Mouse (Mus musculus) MEL (cell line): ENCODE data around the gene Plcxd2. TPM values are rescaled to one million over a fixed set of nuclear protein-coding genes. Genes with fewer than 3 reads are reported as not detected.

ENCODE experiments used
- DNase-seq: peaks from one replicate; pipeline ENCODE4 v3.0.0; 2011; ENCODE audit warnings: low read depth, low spot score
- H3K27ac ChIP-seq: 2 replicates; pipeline ENCODE4 v1.5.1; 2012; ENCODE audit warnings: low read depth, mild to moderate bottlenecking, control low read depth, low read length, moderate library complexity; ENCODE audit not compliant: control insufficient read depth
- H3K27me3 ChIP-seq, 2 experiments: fragments of 150-350 bp in 1 of 2; sonication (generic) in 1 of 2; 2 replicates each; pipeline ENCODE4 v1.6.1; 2012; ENCODE audit warnings: low read length in 2 of 2, mild to moderate bottlenecking in 2 of 2, improper control_type of control experiment in 1 of 2, moderate library complexity in 1 of 2; ENCODE audit not compliant: insufficient read depth in 2 of 2, control insufficient read depth in 1 of 2
- H3K36me3 ChIP-seq, 2 experiments: 2 replicates each; pipeline ENCODE4 v1.6.1; 2012 to 2014; ENCODE audit warnings: low read length in 2 of 2, improper control_type of control experiment in 1 of 2, inconsistent platforms in 1 of 2, mild to moderate bottlenecking in 1 of 2; ENCODE audit not compliant: insufficient read depth in 2 of 2, control insufficient read depth in 1 of 2
- H3K4me1 ChIP-seq, 2 experiments: fragments of 150-350 bp in 1 of 2; sonication (generic) in 1 of 2; 2 replicates each; pipeline ENCODE4 v1.6.1; 2012; ENCODE audit warnings: low read length in 2 of 2, improper control_type of control experiment in 1 of 2, mild to moderate bottlenecking in 1 of 2; ENCODE audit not compliant: insufficient read depth in 2 of 2, control insufficient read depth in 1 of 2
- H3K4me3 ChIP-seq, 2 experiments: fragments of 150-350 bp in 1 of 2; sonication (generic) in 1 of 2; 2 replicates each; pipeline ENCODE4 v1.5.1; 2012; ENCODE audit warnings: low read depth in 2 of 2, low read length in 2 of 2, mild to moderate bottlenecking in 2 of 2, moderate library complexity in 2 of 2, control low read depth in 1 of 2, improper control_type of control experiment in 1 of 2; ENCODE audit not compliant: control insufficient read depth in 1 of 2, insufficient read depth in 1 of 2
- H3K79me2 ChIP-seq: 2 replicates; pipeline ENCODE4 v1.6.1; 2012; ENCODE audit warnings: mild to moderate bottlenecking, low read length, moderate library complexity; ENCODE audit not compliant: control insufficient read depth, poor library complexity, insufficient read depth
- H3K9ac ChIP-seq: 2 replicates; pipeline ENCODE4 v1.6.1; 2012; ENCODE audit warnings: low read depth, mild to moderate bottlenecking, control low read depth, low read length, moderate library complexity; ENCODE audit not compliant: control insufficient read depth, poor library complexity, severe bottlenecking
- H3K9me3 ChIP-seq: fragments of 150-350 bp; sonication (generic); replicated peaks from 2 replicates; pipeline ENCODE4 v1.6.1; 2012; ENCODE audit warnings: mild to moderate bottlenecking, low read length, improper control_type of control experiment, moderate library complexity; ENCODE audit not compliant: insufficient read depth
- BHLHE40 ChIP-seq: IDR thresholded peaks from 2 replicates; pipeline ENCODE4 v1.6.1; 2012; ENCODE audit warnings: low read depth, mild to moderate bottlenecking, inconsistent platforms, low read length, improper control_type of control experiment, borderline replicate concordance
- CTCF ChIP-seq, 3 experiments: IDR thresholded peaks in 2 of 3; conservative IDR thresholded peaks in 1 of 3; 2 replicates each; pipeline ENCODE4 v1.5.1; 2011 to 2012; ENCODE audit warnings: low read length in 3 of 3, low read depth in 2 of 3, mild to moderate bottlenecking in 2 of 3, improper control_type of control experiment in 1 of 3, inconsistent platforms in 1 of 3, mixed read lengths in 1 of 3, moderate library complexity in 1 of 3; ENCODE audit not compliant: control insufficient read depth in 1 of 3, insufficient read depth in 1 of 3, poor library complexity in 1 of 3, severe bottlenecking in 1 of 3
- ELF1 ChIP-seq: IDR thresholded peaks from 2 replicates; pipeline ENCODE4 v1.6.1; 2014; ENCODE audit warnings: low read depth, mild to moderate bottlenecking, inconsistent platforms, low read length, improper control_type of control experiment, moderate library complexity
- ETS1 ChIP-seq: IDR thresholded peaks from 2 replicates; pipeline ENCODE4 v1.6.1; 2012; ENCODE audit warnings: low read depth, mild to moderate bottlenecking, inconsistent platforms, low read length, improper control_type of control experiment, moderate library complexity
- HCFC1 ChIP-seq: IDR thresholded peaks from 2 replicates; pipeline ENCODE4 v1.6.1; 2012; ENCODE audit warnings: low read depth, mild to moderate bottlenecking, inconsistent platforms, low read length, improper control_type of control experiment, moderate library complexity
- KAT2A ChIP-seq: conservative IDR thresholded peaks from 2 replicates; pipeline ENCODE4 v1.6.1; 2012; ENCODE audit warnings: low read depth, low read length, improper control_type of control experiment, inconsistent platforms
- MAFK ChIP-seq: IDR thresholded peaks from 2 replicates; pipeline ENCODE4 v1.6.1; 2011; ENCODE audit warnings: low read depth, mild to moderate bottlenecking, low read length, improper control_type of control experiment, borderline replicate concordance
- MAX ChIP-seq: IDR thresholded peaks from 2 replicates; pipeline ENCODE4 v1.6.1; 2011; ENCODE audit warnings: low read length, improper control_type of control experiment
- MEF2A ChIP-seq: IDR thresholded peaks from 2 replicates; pipeline ENCODE4 v1.6.1; 2014; ENCODE audit warnings: low read depth, mild to moderate bottlenecking, inconsistent platforms, low read length, improper control_type of control experiment; ENCODE audit not compliant: poor library complexity, insufficient replicate concordance, severe bottlenecking; ENCODE audit errors: extremely low read depth
- NRF1 ChIP-seq: IDR thresholded peaks from 2 replicates; pipeline ENCODE4 v1.6.1; 2014; ENCODE audit warnings: low read depth, mild to moderate bottlenecking, inconsistent platforms, low read length, improper control_type of control experiment, moderate library complexity; ENCODE audit not compliant: poor library complexity, insufficient read depth, severe bottlenecking
- RCOR1 ChIP-seq: IDR thresholded peaks from 2 replicates; pipeline ENCODE4 v1.6.1; 2012; ENCODE audit warnings: low read depth, mild to moderate bottlenecking, inconsistent platforms, low read length, improper control_type of control experiment
- SMC3 ChIP-seq: IDR thresholded peaks from 2 replicates; pipeline ENCODE4 v1.6.1; 2011; ENCODE audit warnings: low read depth, low read length, improper control_type of control experiment
- TCF12 ChIP-seq: IDR thresholded peaks from 2 replicates; pipeline ENCODE4 v1.6.1; 2014; ENCODE audit warnings: low read depth, mild to moderate bottlenecking, inconsistent platforms, low read length, improper control_type of control experiment, moderate library complexity
- UBTF ChIP-seq: IDR thresholded peaks from 2 replicates; pipeline ENCODE4 v1.6.1; 2012; ENCODE audit warnings: low read depth, mild to moderate bottlenecking, inconsistent platforms, low read length, improper control_type of control experiment, moderate library complexity, borderline replicate concordance; ENCODE audit not compliant: insufficient read depth
- USF1 ChIP-seq: IDR thresholded peaks from 2 replicates; pipeline ENCODE4 v1.6.1; 2014; ENCODE audit warnings: low read depth, mild to moderate bottlenecking, inconsistent platforms, low read length, improper control_type of control experiment, moderate library complexity
- ZC3H11A ChIP-seq: IDR thresholded peaks from 2 replicates; pipeline ENCODE4 v1.6.1; 2012; ENCODE audit warnings: low read depth, mild to moderate bottlenecking, inconsistent platforms, low read length, improper control_type of control experiment
- polyA plus RNA-seq, 2 experiments: library from polyadenylated mRNA; stranded (reverse) in 1 of 2; unstranded in 1 of 2; fragments of >175 nt in 1 of 2; fragments of >200 nt in 1 of 2; gene quantifications; 2 replicates each; pipeline versions ENCODE4 v1.2.1 to v1.2.4; 2012; ENCODE audit warnings: low replicate concordance in 2 of 2, low read depth in 1 of 2; ENCODE audit not compliant: insufficient read length in 2 of 2, insufficient read depth in 1 of 2, missing spikeins in 1 of 2
- total RNA-seq: library from RNA; depleted of rRNA; stranded (reverse); fragments of 300-350 nt; gene quantifications from 2 replicates; pipeline ENCODE4 v1.2.3, GENCODE M21; 2012

Gene Plcxd2
- total and polyA plus RNA-seq, 3 experiments: not detected

DNA sequence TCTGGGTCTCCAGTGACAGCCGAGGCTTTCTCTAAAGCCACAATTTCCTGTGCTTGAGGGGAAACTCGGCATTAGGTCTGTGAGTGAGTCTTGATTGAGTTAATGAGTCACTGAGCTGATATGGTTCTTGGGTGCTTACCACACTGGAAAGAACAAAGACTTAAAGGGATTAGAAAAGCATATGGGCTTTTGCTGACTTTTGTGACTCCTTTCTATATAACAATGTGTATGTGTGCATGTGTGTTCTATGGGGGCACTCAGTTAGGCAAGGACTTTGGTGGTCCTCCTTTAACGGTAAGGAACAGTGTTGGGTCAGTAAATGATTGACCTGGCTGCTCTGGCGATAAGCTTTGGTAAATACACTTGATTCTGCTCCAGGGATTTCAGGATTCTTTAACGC is 57.5 kb downstream of the Plcxd2 start:
- TF ChIP-seq ELF1 (no peak), TCF12 (no peak), MAFK (no peak), CTCF (IDR thresholded peaks at IDR 0.05 in 2 of 3, conservative IDR thresholded peaks at IDR 0.05 in 1 of 3; ENCODE audit: control insufficient read depth in 1 of 3, insufficient read depth in 1 of 3, low read depth in 2 of 3, low read length in 3 of 3, poor library complexity in 1 of 3, severe bottlenecking in 1 of 3) (no peak), KAT2A (no peak), UBTF (no peak), ZC3H11A (no peak)
- Histone ChIP-seq H3K9me3 (no peaks in the 10 kb centered on the region), H3K79me2 (no peaks in the 10 kb centered on the region), H3K27ac (no peak overlapping the region), H3K4me1 (no peaks in the 10 kb centered on the region), H3K4me3 (no peak overlapping the region), H3K9ac (no peak overlapping the region), H3K27me3 (no peaks in the 10 kb centered on the region), H3K36me3 (no peaks in the 10 kb centered on the region)
- no peak for DNase-seq

DNA sequence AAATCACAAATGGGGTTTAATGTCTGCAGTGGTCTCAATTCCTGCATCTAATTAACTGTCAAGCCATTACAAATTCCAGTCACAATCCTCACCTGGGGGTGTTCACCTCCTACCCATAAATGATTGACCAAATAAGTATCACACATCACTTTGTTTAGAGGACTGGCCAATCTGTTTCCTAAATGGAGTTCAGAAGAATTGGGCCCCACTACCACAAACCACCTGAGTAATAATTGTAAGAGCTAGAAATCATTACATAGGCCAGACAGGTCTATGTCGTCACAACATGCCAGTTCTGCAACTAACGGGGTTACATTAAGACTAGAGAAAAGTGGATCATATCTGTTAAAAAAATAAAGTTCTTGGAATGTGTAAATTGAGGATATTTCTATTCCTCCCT is 58.0 kb downstream of the Plcxd2 start:
- no peaks in the 10 kb centered on the region for H3K79me2 ChIP-seq
- TF ChIP-seq NRF1 (no peak), USF1 (no peak)
- TF ChIP-seq, all 39 proteins: peak for 0
- H3K4me1 ChIP-seq: no peaks in the 10 kb centered on the region
- H3K27ac ChIP-seq: no peak overlapping the region
- DNase-seq: no peak
- H3K27me3 ChIP-seq: no peaks in the 10 kb centered on the region
- no peaks in the 10 kb centered on the region for H3K9me3 ChIP-seq
- no peaks in the 10 kb centered on the region for H3K36me3 ChIP-seq
- H3K4me3 ChIP-seq: no peak overlapping the region
- no peak overlapping the region for H3K9ac ChIP-seq

GRCm38 (mm10) chr16:45946335-45946734 is 63.7 kb downstream of the Plcxd2 start:
- Histone ChIP-seq H3K36me3 (no peaks in the 10 kb centered on the region), H3K9ac (no peak overlapping the region), H3K27ac (no peak overlapping the region), H3K4me3 (no peak overlapping the region), H3K79me2 (no peaks in the 10 kb centered on the region), H3K9me3 (no peaks in the 10 kb centered on the region), H3K4me1 (no peaks in the 10 kb centered on the region), H3K27me3 (no peaks in the 10 kb centered on the region)
- no peak for TF ChIP-seq BHLHE40
- no peak for TF ChIP-seq MEF2A
- TF ChIP-seq SMC3: no peak
- no peak for TF ChIP-seq MAX
- no peak for TF ChIP-seq KAT2A
- no peak for TF ChIP-seq USF1
- no peak for TF ChIP-seq RCOR1
- TF ChIP-seq HCFC1: no peak
- no peak for TF ChIP-seq ETS1
- DNase-seq: no peak
